Mouse (Mus musculus) lung, adult 2 months (tissue): ENCODE measurements around the gene Fuca1.

Experiments used
- CTCF ChIP-seq: fragments of 200-500 bp; IDR thresholded peaks from 2 replicates; pipeline ENCODE4 v1.5.1; 2011; ENCODE audit warnings: mild to moderate bottlenecking, low read length, control low read depth; ENCODE audit not compliant: insufficient read depth
- POLR2A ChIP-seq: fragments of 200-500 bp; IDR thresholded peaks from 2 replicates; pipeline ENCODE4 v1.6.1; 2011; ENCODE audit warnings: low read depth, mild to moderate bottlenecking, control low read depth, low read length, borderline replicate concordance; ENCODE audit errors: extremely low read depth

- TF ChIP-seq CTCF, result no peak
- TF ChIP-seq POLR2A, result no peak
Observed at GRCm38 (mm10) chr4:135883401-135883851, 37.1 kb upstream of the Fuca1 start.
